Mouse (Mus musculus) CH12.LX (cell line): ENCODE data around the gene Ifrd2. TPM values are rescaled to one million over a fixed set of nuclear protein-coding genes. Genes with fewer than 3 reads are reported as not detected.

Experiments used
- DNase-seq: peaks from one replicate; pipeline ENCODE4 v3.0.0-alpha.2; 2013; ENCODE audit errors: extremely low read depth
- H3K27ac ChIP-seq: 2 replicates; pipeline ENCODE4 v1.5.1; 2012; ENCODE audit warnings: low read depth, mild to moderate bottlenecking, control low read depth, moderate library complexity; ENCODE audit not compliant: insufficient read depth
- H3K27me3 ChIP-seq: replicated peaks from 2 replicates; pipeline ENCODE3; 2012; ENCODE audit warnings: inconsistent platforms
- H3K36me3 ChIP-seq, 2 experiments: replicated peaks in 1 of 2; 2 replicates each; pipeline versions ENCODE3 to v1.6.1; 2012; ENCODE audit warnings: inconsistent platforms in 1 of 2, low read length in 1 of 2, mild to moderate bottlenecking in 1 of 2, mixed read lengths in 1 of 2, moderate library complexity in 1 of 2; ENCODE audit not compliant: control insufficient read depth in 1 of 2, insufficient read depth in 1 of 2
- H3K4me1 ChIP-seq, 2 experiments: 2 replicates each; pipeline ENCODE4 v1.6.1; 2012; ENCODE audit warnings: inconsistent platforms in 1 of 2, moderate library complexity in 1 of 2; ENCODE audit not compliant: insufficient read depth in 2 of 2, control insufficient read depth in 1 of 2
- H3K4me2 ChIP-seq: 2 replicates; pipeline ENCODE4 v1.6.1; 2012; ENCODE audit warnings: low read depth, mild to moderate bottlenecking, control low read depth; ENCODE audit not compliant: poor library complexity, insufficient read depth, severe bottlenecking
- H3K4me3 ChIP-seq, 3 experiments: fragments of 150-350 bp in 1 of 3; sonication (generic) in 1 of 3; replicated peaks in 1 of 3; 2 replicates each; pipeline versions ENCODE3 to v1.5.1; 2011 to 2012; ENCODE audit warnings: low read depth in 2 of 3, low read length in 2 of 3, mild to moderate bottlenecking in 2 of 3, moderate library complexity in 2 of 3, control low read depth in 1 of 3, improper control_type of control experiment in 1 of 3, inconsistent platforms in 1 of 3, mixed read lengths in 1 of 3; ENCODE audit not compliant: poor library complexity in 1 of 3
- H3K79me2 ChIP-seq: replicated peaks from 2 replicates; pipeline ENCODE4 v1.6.1; 2012; ENCODE audit warnings: mild to moderate bottlenecking, moderate library complexity; ENCODE audit not compliant: control insufficient read depth, poor library complexity, insufficient read depth, severe bottlenecking; ENCODE audit errors: extremely low read depth
- H3K9ac ChIP-seq: 2 replicates; pipeline ENCODE4 v1.6.1; 2012; ENCODE audit warnings: low read depth, mild to moderate bottlenecking, control low read depth, moderate library complexity; ENCODE audit not compliant: insufficient read depth
- H3K9me3 ChIP-seq: replicated peaks from 2 replicates; pipeline ENCODE3; 2012; ENCODE audit warnings: low read length, inconsistent platforms, mixed read lengths
- CHD1 ChIP-seq: IDR thresholded peaks from 2 replicates; pipeline ENCODE4 v1.6.1; 2012; ENCODE audit warnings: low read depth, low read length, improper control_type of control experiment, inconsistent platforms
- CHD2 ChIP-seq: IDR thresholded peaks from 2 replicates; pipeline ENCODE4 v1.6.1; 2011; ENCODE audit warnings: low read length, improper control_type of control experiment
- GABPA ChIP-seq: IDR thresholded peaks from 2 replicates; pipeline ENCODE4 v1.6.1; 2012; ENCODE audit warnings: low read depth, low read length, improper control_type of control experiment, inconsistent platforms; ENCODE audit not compliant: insufficient replicate concordance
- IRF4 ChIP-seq: IDR thresholded peaks from 2 replicates; pipeline ENCODE4 v1.6.1; 2014; ENCODE audit warnings: low read depth, mild to moderate bottlenecking, inconsistent platforms, low read length, improper control_type of control experiment
- JUND ChIP-seq: conservative IDR thresholded peaks from 2 replicates; pipeline ENCODE4 v1.6.1; 2011; ENCODE audit warnings: low read depth, low read length, improper control_type of control experiment
- KAT2A ChIP-seq: IDR thresholded peaks from 2 replicates; pipeline ENCODE4 v1.6.1; 2012; ENCODE audit warnings: low read length, improper control_type of control experiment, inconsistent platforms; ENCODE audit not compliant: insufficient replicate concordance
- MAFK ChIP-seq: IDR thresholded peaks from 2 replicates; pipeline ENCODE4 v1.6.1; 2011; ENCODE audit warnings: low read length, improper control_type of control experiment; ENCODE audit not compliant: insufficient replicate concordance
- MAZ ChIP-seq: IDR thresholded peaks from 2 replicates; pipeline ENCODE4 v1.6.1; 2012; ENCODE audit warnings: low read depth, mild to moderate bottlenecking, inconsistent platforms, low read length, improper control_type of control experiment, moderate library complexity
- MEF2A ChIP-seq: IDR thresholded peaks from 2 replicates; pipeline ENCODE4 v1.6.1; 2014; ENCODE audit warnings: low read depth, mild to moderate bottlenecking, inconsistent platforms, low read length, improper control_type of control experiment, borderline replicate concordance
- NRF1 ChIP-seq: IDR thresholded peaks from 2 replicates; pipeline ENCODE4 v1.6.1; 2014; ENCODE audit warnings: low read depth, mild to moderate bottlenecking, inconsistent platforms, low read length, improper control_type of control experiment, moderate library complexity
- SIN3A ChIP-seq: IDR thresholded peaks from 2 replicates; pipeline ENCODE4 v1.6.1; 2012; ENCODE audit warnings: low read length, improper control_type of control experiment, inconsistent platforms
- TBP ChIP-seq: conservative IDR thresholded peaks from 2 replicates; pipeline ENCODE4 v1.6.1; 2011; ENCODE audit warnings: low read depth, low read length, improper control_type of control experiment
- ZC3H11A ChIP-seq: IDR thresholded peaks from 2 replicates; pipeline ENCODE4 v1.6.1; 2012; ENCODE audit warnings: low read depth, mild to moderate bottlenecking, inconsistent platforms, low read length, improper control_type of control experiment
- ZKSCAN1 ChIP-seq: IDR thresholded peaks from 2 replicates; pipeline ENCODE4 v1.6.1; 2012; ENCODE audit warnings: low read depth, inconsistent platforms, low read length, improper control_type of control experiment, borderline replicate concordance
- ZMIZ1 ChIP-seq: IDR thresholded peaks from 2 replicates; pipeline ENCODE4 v1.6.1; 2012; ENCODE audit warnings: low read depth, mild to moderate bottlenecking, inconsistent platforms, low read length, improper control_type of control experiment
- ZNF384 ChIP-seq: IDR thresholded peaks from 2 replicates; pipeline ENCODE4 v1.6.1; 2012; ENCODE audit warnings: low read depth, low read length, improper control_type of control experiment, inconsistent platforms
- dilution Hi-C: fragments of 300-500 bp; cut with MboI; formaldehyde crosslinking; loops from 2 replicates; pipeline ENCODE4 v1.14.3; 2020; ENCODE audit warnings: low sequenced_read_pairs; ENCODE audit not compliant: extremely low pct_unique_long_range_greater_than_20kb, extremely low pct_ligation_motif_present
- in situ Hi-C: fragments of 300-500 bp; cut with MboI; formaldehyde crosslinking; loops from 3 replicates; pipeline ENCODE4 v1.14.3; 2019; ENCODE audit warnings: low sequenced_read_pairs, low pct_ligation_motif_present, low pct_unique_long_range_greater_than_20kb, mixed read lengths
- polyA plus RNA-seq: library from polyadenylated mRNA; unstranded; fragments of >175 nt; gene quantifications from 2 replicates; pipeline ENCODE4 v1.2.1, GENCODE M21; 2012; ENCODE audit warnings: low read depth; ENCODE audit not compliant: insufficient read length
- total RNA-seq, 2 experiments: library from RNA; depleted of rRNA; stranded (reverse); fragments of 300-350 nt in 1 of 2; fragments of >200 nt in 1 of 2; gene quantifications; 2 replicates each; pipeline ENCODE4 v1.2.3; 2012 to 2014

Ifrd2 gene
- total and polyA plus RNA-seq, 3 experiments = 62.8 to 143 (median 91.3) TPM

DNA sequence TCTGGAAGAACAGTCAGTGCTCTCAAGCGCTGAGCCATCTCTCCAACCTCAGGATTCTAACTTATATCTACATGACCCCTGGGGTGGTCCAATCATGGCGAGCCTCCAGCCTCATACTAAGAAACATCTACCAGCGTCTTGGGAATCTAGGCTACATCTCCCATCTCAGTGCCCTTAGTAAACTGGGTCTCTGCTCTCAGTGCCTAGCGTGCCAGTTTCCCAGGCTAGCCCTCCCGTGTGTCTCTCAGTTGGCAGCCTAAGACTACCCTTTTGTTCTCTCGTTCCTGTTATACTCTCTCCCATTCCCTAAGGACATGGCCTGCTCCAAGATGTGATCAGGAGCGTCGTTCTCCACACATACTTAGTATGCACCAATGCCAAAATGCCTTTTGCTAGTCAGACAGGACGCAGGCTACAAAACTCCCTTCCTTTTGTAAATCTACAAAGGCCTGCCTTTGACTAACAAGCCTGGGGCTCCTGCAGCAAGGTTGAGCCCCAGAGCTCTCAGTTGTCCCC is 43.9 kb downstream of the Ifrd2 start:
- peaks cover 77% of the 10 kb centered on the region for H3K79me2 ChIP-seq
- TF ChIP-seq ZC3H11A (no peak), IRF4 (no peak), NRF1 (no peak), MAFK (no peak), CHD2 (no peak), CHD1 (no peak), SIN3A (no peak), ZMIZ1 (no peak), GABPA (no peak), JUND (no peak)
- in situ Hi-C loops (no loop called here), dilution Hi-C loops (no loop called here)
- no peaks in the 10 kb centered on the region for H3K27me3 ChIP-seq
- peaks cover 12 to 44% of the 10 kb centered on the region in 2 experiments for H3K36me3 ChIP-seq
- no peaks in the 10 kb centered on the region for H3K9me3 ChIP-seq
- no peak overlapping the region for H3K4me2 ChIP-seq
- no peak overlapping the region for H3K9ac ChIP-seq
- peaks cover 26 to 68% of the 10 kb centered on the region in 2 experiments for H3K4me1 ChIP-seq
- H3K4me3 ChIP-seq = no peak overlapping the region
- no peak for DNase-seq
- H3K27ac ChIP-seq = no peak overlapping the region

DNA sequence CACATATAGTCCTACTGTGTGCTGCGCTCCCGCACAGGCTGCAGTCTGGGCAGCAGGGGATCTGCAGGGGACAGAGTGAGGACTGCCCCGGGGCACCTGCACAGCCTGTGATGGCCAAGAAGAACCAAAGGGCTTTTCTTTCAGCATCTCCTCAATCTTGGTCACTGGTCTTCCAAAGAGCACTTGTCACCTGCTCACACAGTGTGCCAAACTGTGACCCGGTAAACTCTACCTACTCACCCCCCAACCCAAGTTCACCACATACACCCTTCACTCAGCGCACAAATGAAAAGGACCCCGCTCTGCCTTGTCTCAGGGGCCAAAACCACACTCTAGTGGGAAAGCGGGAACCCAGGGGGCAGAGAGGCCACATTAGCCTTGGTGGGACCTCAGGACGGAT is 44.4 kb downstream of the Ifrd2 start:
- Histone ChIP-seq H3K4me3 (no peak overlapping the region), H3K4me2 (no peak overlapping the region), H3K36me3 (peaks cover 12 to 41% of the 10 kb centered on the region in 2 experiments), H3K27ac (no peak overlapping the region), H3K79me2 (peaks cover 73% of the 10 kb centered on the region), H3K9me3 (no peaks in the 10 kb centered on the region), H3K9ac (no peak overlapping the region), H3K27me3 (no peaks in the 10 kb centered on the region), H3K4me1 (peaks cover 23 to 63% of the 10 kb centered on the region in 2 experiments)
- no peak for DNase-seq
- in situ Hi-C loops (no loop called here), dilution Hi-C loops (no loop called here)
- TF ChIP-seq TBP (no peak), MEF2A (no peak), KAT2A (no peak), ZKSCAN1 (peak; percentile 45; the same call in 1 of the 2 replicates), CHD2 (no peak), MAZ (no peak), ZNF384 (no peak), ZMIZ1 (no peak)
